Mouse (Mus musculus) E14TG2a.4 (cell line): Measurements from ENCODE around the gene Srebf1.

ENCODE experiments used
- H3K27me3 ChIP-seq: 2 replicates; pipeline ENCODE4 v1.6.1; 2014; ENCODE audit warnings: low read length, control low read depth; ENCODE audit not compliant: insufficient read depth
- H3K36me3 ChIP-seq: 2 replicates; pipeline ENCODE4 v1.6.1; 2014; ENCODE audit warnings: low read length, control low read depth; ENCODE audit not compliant: insufficient read depth
- H3K4me1 ChIP-seq: replicated peaks from 2 replicates; pipeline ENCODE4 v1.6.1; 2014; ENCODE audit warnings: low read depth, low read length, control low read depth
- H3K4me3 ChIP-seq: replicated peaks from 2 replicates; pipeline ENCODE4 v1.5.1; 2014; ENCODE audit warnings: mild to moderate bottlenecking, low read length
- H3K9me3 ChIP-seq: 2 replicates; pipeline ENCODE4 v1.6.1; 2014; ENCODE audit warnings: low read length, control low read depth
- CTCF ChIP-seq: conservative IDR thresholded peaks from 2 replicates; pipeline ENCODE4 v1.5.1; 2014; ENCODE audit warnings: low read length
- NANOG ChIP-seq: IDR thresholded peaks from 2 replicates; pipeline ENCODE4 v1.6.1; 2014; ENCODE audit warnings: borderline replicate concordance, low read length, mixed read lengths
- POU5F1 ChIP-seq: IDR thresholded peaks from 2 replicates; pipeline ENCODE4 v1.6.1; 2014; ENCODE audit warnings: low read length, borderline replicate concordance

Srebf1 gene

GRCm38 (mm10) chr11:60176182-60176974 is 46.0 kb downstream of the Srebf1 start:
- H3K4me3 ChIP-seq, result peak overlapping the region; percentile 91
- H3K4me1 ChIP-seq, result peaks cover 81% of the 10 kb centered on the region
- TF ChIP-seq POU5F1 (no peak), NANOG (no peak), CTCF (no peak)
- no peaks in the 10 kb centered on the region for H3K27me3 ChIP-seq
- H3K9me3 ChIP-seq, result no peaks in the 10 kb centered on the region
- peaks cover 42% of the 10 kb centered on the region for H3K36me3 ChIP-seq

GRCm38 (mm10) chr11:60175371-60176181 is 46.8 kb downstream of the Srebf1 start:
- peak overlapping the region; percentile 91 for H3K4me3 ChIP-seq
- no peaks in the 10 kb centered on the region for H3K27me3 ChIP-seq
- peaks cover 39% of the 10 kb centered on the region for H3K36me3 ChIP-seq
- no peak for TF ChIP-seq NANOG
- TF ChIP-seq POU5F1, result no peak
- TF ChIP-seq CTCF, result no peak
- H3K4me1 ChIP-seq, result peaks cover 73% of the 10 kb centered on the region
- no peaks in the 10 kb centered on the region for H3K9me3 ChIP-seq

DNA sequence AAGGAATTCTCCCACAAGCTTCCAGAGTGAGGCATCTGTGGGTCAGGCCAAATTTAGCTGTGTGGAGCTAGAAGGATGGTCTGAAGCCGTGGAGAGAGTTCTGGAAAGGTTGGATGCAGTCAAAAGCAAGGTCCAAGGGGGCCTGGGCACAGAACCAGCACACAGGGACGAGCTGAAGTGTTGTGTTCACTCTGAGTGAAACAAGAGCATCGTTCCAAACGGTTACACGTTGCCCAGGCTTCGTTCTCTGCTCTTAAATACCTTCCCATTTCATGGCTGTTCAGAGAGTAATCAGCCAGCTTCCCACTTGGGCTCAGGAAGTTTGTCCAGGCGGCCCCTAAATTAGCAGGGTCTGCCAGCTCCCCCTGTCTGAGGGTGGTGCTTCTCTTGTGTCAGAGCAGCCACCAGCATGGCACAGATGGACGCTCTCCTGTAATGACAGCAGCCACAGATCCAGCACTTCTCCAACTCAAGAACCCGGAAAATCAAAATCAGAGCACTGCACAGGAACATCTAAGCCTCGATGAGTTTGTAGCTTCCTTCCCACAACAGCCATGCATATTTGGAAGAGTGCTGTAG is 48.7 kb downstream of the Srebf1 start:
- TF ChIP-seq POU5F1, result no peak
- TF ChIP-seq NANOG, result no peak
- TF ChIP-seq CTCF, result no peak
- H3K9me3 ChIP-seq, result no peaks in the 10 kb centered on the region
- peaks cover 29% of the 10 kb centered on the region for H3K36me3 ChIP-seq
- peaks cover 63% of the 10 kb centered on the region for H3K4me1 ChIP-seq
- no peaks in the 10 kb centered on the region for H3K27me3 ChIP-seq
- H3K4me3 ChIP-seq, result no peak overlapping the region

DNA sequence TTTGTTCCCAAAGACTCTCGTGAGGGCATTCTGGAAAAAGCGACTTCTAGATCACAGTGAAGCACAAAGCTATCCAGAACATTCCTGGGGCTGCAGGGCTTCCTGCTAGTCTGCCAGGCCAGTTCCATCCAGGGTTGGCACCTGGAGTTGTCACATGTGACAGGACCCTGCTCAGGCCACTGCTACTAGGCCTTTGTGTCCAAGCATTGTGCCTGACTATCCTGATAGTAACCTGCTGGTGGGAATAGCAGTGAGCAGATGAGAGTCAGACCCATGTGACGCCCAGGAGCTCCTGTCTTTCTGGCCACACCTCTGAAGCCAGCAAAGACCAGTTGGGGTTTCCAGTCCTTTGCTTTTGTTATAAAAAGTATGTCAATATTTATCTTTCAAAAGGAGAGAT is 50.3 kb downstream of the Srebf1 start:
- Histone ChIP-seq H3K4me1 (peaks cover 63% of the 10 kb centered on the region), H3K4me3 (no peak overlapping the region), H3K36me3 (peaks cover 18% of the 10 kb centered on the region), H3K9me3 (no peaks in the 10 kb centered on the region), H3K27me3 (no peaks in the 10 kb centered on the region)
- TF ChIP-seq CTCF (no peak), POU5F1 (no peak), NANOG (no peak)

DNA sequence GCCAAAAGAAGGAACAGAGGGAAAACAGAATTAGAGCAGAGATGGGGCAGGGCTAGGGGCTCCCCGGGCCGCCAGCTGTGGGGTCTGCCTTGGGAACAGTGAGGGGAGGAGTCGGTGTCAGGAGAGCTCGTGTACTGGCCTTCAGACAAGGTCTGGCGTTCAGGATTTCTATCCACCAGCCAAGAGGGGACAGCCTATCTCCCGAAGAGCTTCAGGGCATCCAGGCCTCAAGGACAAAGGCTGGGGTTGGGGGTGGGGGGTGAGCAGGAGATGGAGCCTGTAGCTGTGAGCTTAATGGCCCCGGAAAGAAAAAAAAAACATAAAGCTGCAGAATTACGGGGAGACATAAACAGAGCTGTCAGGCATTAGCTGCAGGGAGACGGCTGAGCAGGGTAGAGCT is 53.6 kb downstream of the Srebf1 start:
- TF ChIP-seq CTCF (no peak), POU5F1 (no peak), NANOG (no peak)
- Histone ChIP-seq H3K4me3 (no peak overlapping the region), H3K4me1 (peaks cover 71% of the 10 kb centered on the region)

GRCm38 (mm10) chr11:60165076-60165475 is 57.3 kb downstream of the Srebf1 start:
- Histone ChIP-seq H3K4me3 (no peak overlapping the region), H3K4me1 (peaks cover 85% of the 10 kb centered on the region), H3K9me3 (no peaks in the 10 kb centered on the region), H3K36me3 (peaks cover 6% of the 10 kb centered on the region; the same call in 1 of the 2 replicates), H3K27me3 (no peaks in the 10 kb centered on the region)
- TF ChIP-seq CTCF (no peak), NANOG (no peak), POU5F1 (no peak)

More for the DNA sequence above, 53.6 kb downstream of the Srebf1 start:
- H3K36me3 ChIP-seq, result peaks cover 20% of the 10 kb centered on the region
- no peaks in the 10 kb centered on the region for H3K9me3 ChIP-seq
- H3K27me3 ChIP-seq, result no peaks in the 10 kb centered on the region

DNA sequence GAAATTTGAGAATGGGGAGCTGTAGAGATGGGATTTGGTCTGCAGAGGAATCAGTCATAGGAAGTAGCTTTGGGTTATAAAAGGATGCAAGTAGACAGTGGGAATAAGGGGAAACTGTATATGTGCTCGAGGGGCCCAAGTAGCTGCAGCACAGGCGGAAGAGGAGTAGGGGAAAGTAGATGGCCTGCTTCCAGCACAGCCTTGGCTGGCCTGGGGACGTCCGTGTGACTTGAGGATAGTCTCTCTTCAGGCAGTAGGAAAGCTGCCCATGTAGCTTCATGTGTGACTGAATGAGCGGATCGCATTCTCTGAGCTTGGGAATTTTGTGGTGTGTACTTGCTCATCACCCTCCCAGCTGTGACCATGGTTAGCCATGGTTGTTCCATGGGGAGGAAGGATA is 57.9 kb downstream of the Srebf1 start:
- 0 out of 2 replicates have a peak, but pooled peaks cover 2% of the 10 kb centered on the region for H3K36me3 ChIP-seq
- TF ChIP-seq CTCF, result no peak
- TF ChIP-seq NANOG, result no peak
- no peak for TF ChIP-seq POU5F1
- H3K4me1 ChIP-seq, result peaks cover 90% of the 10 kb centered on the region
- H3K4me3 ChIP-seq, result no peak overlapping the region
- no peaks in the 10 kb centered on the region for H3K27me3 ChIP-seq
- H3K9me3 ChIP-seq, result no peaks in the 10 kb centered on the region

GRCm38 (mm10) chr11:60163362-60163761 is 59.0 kb downstream of the Srebf1 start:
- no peaks in the 10 kb centered on the region for H3K9me3 ChIP-seq
- no peaks in the 10 kb centered on the region for H3K27me3 ChIP-seq
- TF ChIP-seq POU5F1 (no peak), CTCF (no peak), NANOG (no peak)
- H3K4me3 ChIP-seq, result no peak overlapping the region
- H3K36me3 ChIP-seq, result 0 out of 2 replicates have a peak, but pooled peaks cover 2% of the 10 kb centered on the region
- peaks cover 90% of the 10 kb centered on the region for H3K4me1 ChIP-seq
